Mouse (Mus musculus): Measurements from ENCODE around the gene Eef1akmt4. TPM values are rescaled to one million over a fixed set of nuclear protein-coding genes. Genes with fewer than 3 reads are reported as not detected.
A peak's percentile ranks its signal among the peaks of the same experiment; 100 is the strongest.

Eef1akmt4 gene
- polyA plus RNA-seq, 1 experiment from 2014 or later: 34.6 TPM

GRCm38 (mm10) chr16:20595060-20595673 lies 16.2 kb upstream of the Eef1akmt4 start:
- no peaks in the 10 kb centered on the region for H3K9me3 ChIP-seq (ENCODE audit: low read depth, low read length)
- no peak overlapping the region for H3K27ac ChIP-seq (ENCODE audit: low read depth)
- TF ChIP-seq CTCF (IDR thresholded peaks at IDR 0.05; ENCODE audit: low read depth): no peak
- DNase-seq (no peak), ATAC-seq (ENCODE audit: insufficient read depth) (no peak)
- no peaks in the 10 kb centered on the region for H3K36me3 ChIP-seq (ENCODE audit: insufficient read depth)
- H3K27me3 ChIP-seq (ENCODE audit: insufficient read depth, low read length): peaks cover 42% of the 10 kb centered on the region
- H3K4me2 ChIP-seq: no peak overlapping the region
- H3K4me1 ChIP-seq (ENCODE audit: insufficient read depth): no peaks in the 10 kb centered on the region
- no peak overlapping the region for H3K4me3 ChIP-seq (ENCODE audit: low read depth, low read length)
- H3K9ac ChIP-seq: no peak overlapping the region
- WGBS: 74% methylated on average over 7 of the region's 7 CpGs

- Histone ChIP-seq H3K36me3 (ENCODE audit: insufficient read depth) (no peaks in the 10 kb centered on the region), H3K27me3 (ENCODE audit: insufficient read depth, low read length) (peaks cover 37% of the 10 kb centered on the region), H3K4me3 (ENCODE audit: low read depth, low read length) (no peak overlapping the region), H3K9me3 (ENCODE audit: low read depth, low read length) (no peaks in the 10 kb centered on the region), H3K9ac (no peak overlapping the region), H3K4me1 (ENCODE audit: insufficient read depth) (no peaks in the 10 kb centered on the region), H3K27ac (ENCODE audit: low read depth) (no peak overlapping the region), H3K4me2 (no peak overlapping the region)
- no peak for TF ChIP-seq CTCF (IDR thresholded peaks at IDR 0.05; ENCODE audit: low read depth)
- DNase-seq (no peak), ATAC-seq (ENCODE audit: insufficient read depth) (no peak)
- 86% methylated on average over 4 of the region's 4 CpGs for WGBS
Measured at GRCm38 (mm10) chr16:20595737-20596136, 15.7 kb upstream of the Eef1akmt4 start.

GRCm38 (mm10) chr16:20596687-20597441 lies 14.5 kb upstream of the Eef1akmt4 start:
- TF ChIP-seq CTCF (IDR thresholded peaks at IDR 0.05; ENCODE audit: low read depth): no peak
- peaks cover 25% of the 10 kb centered on the region for H3K27me3 ChIP-seq (ENCODE audit: insufficient read depth, low read length)
- no peaks in the 10 kb centered on the region for H3K4me1 ChIP-seq (ENCODE audit: insufficient read depth)
- H3K27ac ChIP-seq (ENCODE audit: low read depth): no peak overlapping the region
- peak; percentile 39; the same call in 1 of the 2 replicates for ATAC-seq (ENCODE audit: insufficient read depth)
- 47% methylated on average over 7 of the region's 7 CpGs for WGBS
- no peak overlapping the region for H3K4me3 ChIP-seq (ENCODE audit: low read depth, low read length)
- H3K9me3 ChIP-seq (ENCODE audit: low read depth, low read length): no peaks in the 10 kb centered on the region
- no peak overlapping the region for H3K9ac ChIP-seq
- no peaks in the 10 kb centered on the region for H3K36me3 ChIP-seq (ENCODE audit: insufficient read depth)
- no peak for DNase-seq
- no peak overlapping the region for H3K4me2 ChIP-seq

GRCm38 (mm10) chr16:20600511-20600910 lies 10.9 kb upstream of the Eef1akmt4 start:
- no peak overlapping the region for H3K9ac ChIP-seq
- no peak for TF ChIP-seq CTCF (IDR thresholded peaks at IDR 0.05; ENCODE audit: low read depth)
- H3K27me3 ChIP-seq (ENCODE audit: insufficient read depth, low read length): no peaks in the 10 kb centered on the region
- H3K9me3 ChIP-seq (ENCODE audit: low read depth, low read length): no peaks in the 10 kb centered on the region
- H3K4me2 ChIP-seq: no peak overlapping the region
- H3K4me3 ChIP-seq (ENCODE audit: low read depth, low read length): no peak overlapping the region
- H3K4me1 ChIP-seq (ENCODE audit: insufficient read depth): no peaks in the 10 kb centered on the region
- no peak overlapping the region for H3K27ac ChIP-seq (ENCODE audit: low read depth)
- ATAC-seq (ENCODE audit: insufficient read depth) (no peak), DNase-seq (no peak)
- WGBS: 67% methylated on average over 5 of the region's 5 CpGs
- peaks cover 13% of the 10 kb centered on the region for H3K36me3 ChIP-seq (ENCODE audit: insufficient read depth)

- DNase-seq (peak; percentile 49), ATAC-seq (ENCODE audit: insufficient read depth) (no peak)
- Histone ChIP-seq H3K4me1 (ENCODE audit: insufficient read depth) (peaks cover 2% of the 10 kb centered on the region), H3K27ac (ENCODE audit: low read depth) (no peak overlapping the region), H3K27me3 (ENCODE audit: insufficient read depth, low read length) (no peaks in the 10 kb centered on the region), H3K4me3 (ENCODE audit: low read depth, low read length) (no peak overlapping the region), H3K9me3 (ENCODE audit: low read depth, low read length) (no peaks in the 10 kb centered on the region), H3K36me3 (ENCODE audit: insufficient read depth) (peaks cover 39% of the 10 kb centered on the region), H3K4me2 (no peak overlapping the region), H3K9ac (no peak overlapping the region)
- WGBS: 44% methylated on average over 9 of the region's 9 CpGs
- TF ChIP-seq CTCF (IDR thresholded peaks at IDR 0.05; ENCODE audit: low read depth): no peak
Measured at GRCm38 (mm10) chr16:20604705-20605104, 6.7 kb upstream of the Eef1akmt4 start.

GRCm38 (mm10) chr16:20610501-20611356 lies 664 bp upstream of the Eef1akmt4 start:
- Histone ChIP-seq H3K4me3 (ENCODE audit: low read depth, low read length) (peak overlapping the region; percentile 82), H3K4me2 (peak overlapping the region; percentile 75), H3K9me3 (ENCODE audit: low read depth, low read length) (no peaks in the 10 kb centered on the region), H3K36me3 (ENCODE audit: insufficient read depth) (peaks cover 23% of the 10 kb centered on the region), H3K4me1 (ENCODE audit: insufficient read depth) (peaks cover 3% of the 10 kb centered on the region), H3K27me3 (ENCODE audit: insufficient read depth, low read length) (no peaks in the 10 kb centered on the region), H3K27ac (ENCODE audit: low read depth) (peak overlapping the region; percentile 70), H3K9ac (peak overlapping the region; percentile 81)
- ATAC-seq (ENCODE audit: insufficient read depth) (peak; percentile 69), DNase-seq (peak; percentile 92)
- WGBS: under 1% methylated on average over 28 of the region's 28 CpGs
- no peak for TF ChIP-seq CTCF (IDR thresholded peaks at IDR 0.05; ENCODE audit: low read depth)

All from lung, embryonic 14.5 days (tissue).